Mouse (Mus musculus): Measurements from ENCODE around the gene Galnt10.

DNA sequence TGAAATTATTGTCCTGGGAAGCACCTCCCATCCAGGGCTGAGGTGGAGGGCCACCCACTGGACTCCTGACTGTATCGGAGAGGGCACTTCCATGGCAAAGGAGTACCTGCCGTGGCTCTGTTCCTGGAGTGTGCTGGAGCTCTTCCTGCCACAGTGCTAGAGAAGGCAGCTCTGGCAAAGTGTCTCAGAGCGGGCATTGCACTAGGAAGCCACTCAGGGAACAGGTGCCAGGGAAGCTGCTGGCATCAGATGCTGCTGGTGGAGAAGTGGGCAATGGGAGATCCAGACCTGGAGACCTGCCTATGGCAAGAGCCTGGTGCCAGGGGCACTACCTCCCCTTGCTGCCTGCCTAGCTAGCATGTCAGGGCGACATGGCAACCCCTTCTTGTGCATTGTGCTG, 17.0 kb downstream of the Galnt10 start:
- TF ChIP-seq POLR2A (IDR thresholded peaks at IDR 0.05; ENCODE audit: borderline replicate concordance, low read depth, low read length): no peak
- TF ChIP-seq CTCF (IDR thresholded peaks at IDR 0.05; ENCODE audit: low read depth, low read length): no peak
